Mouse (Mus musculus) forebrain, embryonic 11.5 days (tissue): ENCODE data around the gene Arhgap10. TPM values are rescaled to one million over a fixed set of nuclear protein-coding genes. Genes with fewer than 3 reads are reported as not detected.

Experiments
- ATAC-seq: fragments of 200-750 bp; cut with Nextera tagmentation; replicated peaks from 2 replicates; pipeline ENCODE4 v1.8.0; 2017; ENCODE audit warnings: moderate TSS enrichment; ENCODE audit not compliant: low FRiP score
- DNase-seq: peaks from one replicate; pipeline ENCODE4 v3.0.0-alpha.2; 2017; ENCODE audit warnings: low spot score
- H3K27ac ChIP-seq: fragments of 300-500 bp; sonication (generic); 2 replicates; pipeline ENCODE4 v1.5.1; 2014; ENCODE audit warnings: low read depth, low read length
- H3K27me3 ChIP-seq: fragments of 300-500 bp; sonication (generic); 2 replicates; pipeline ENCODE4 v1.6.1; 2014; ENCODE audit warnings: mild to moderate bottlenecking, low read length, mixed read lengths; ENCODE audit not compliant: control insufficient read depth, insufficient read depth
- H3K36me3 ChIP-seq: fragments of 300-500 bp; sonication (generic); 2 replicates; pipeline ENCODE4 v1.6.1; 2014; ENCODE audit warnings: mild to moderate bottlenecking, low read length, moderate library complexity, mixed read lengths; ENCODE audit not compliant: control insufficient read depth, insufficient read depth
- H3K4me1 ChIP-seq: fragments of 300-500 bp; sonication (generic); replicated peaks from 2 replicates; pipeline ENCODE4 v1.6.1; 2014; ENCODE audit warnings: low read length, mixed read lengths; ENCODE audit not compliant: control insufficient read depth, insufficient read depth
- H3K4me2 ChIP-seq: fragments of 300-500 bp; sonication (generic); 2 replicates; pipeline ENCODE4 v1.6.1; 2014; ENCODE audit warnings: low read depth, mild to moderate bottlenecking, low read length, moderate library complexity, mixed read lengths; ENCODE audit not compliant: severe bottlenecking
- H3K4me3 ChIP-seq: fragments of 300-500 bp; sonication (generic); 2 replicates; pipeline ENCODE4 v1.5.1; 2014; ENCODE audit warnings: low read depth, low read length
- H3K9ac ChIP-seq: fragments of 300-500 bp; sonication (generic); 2 replicates; pipeline ENCODE4 v1.6.1; 2014; ENCODE audit warnings: low read length
- H3K9me3 ChIP-seq: fragments of 300-500 bp; sonication (generic); 2 replicates; pipeline ENCODE4 v1.6.1; 2016; ENCODE audit warnings: low read length, mixed read lengths; ENCODE audit not compliant: control insufficient read depth
- WGBS: fragments of 180-500 bp; shearing (Covaris S2); extraction: QIAGEN DNeasy Blood & Tissue Kit; methylation state at CpG from one replicate; pipeline ENCODE4 v1.1.7; 2014; 5-methylcytosine and 5-hydroxymethylcytosine counted together
- polyA plus RNA-seq: library from polyadenylated mRNA; unstranded; fragments of >200 nt; fragmentation: Nextera tagmentation; extraction: Ambion mirVana; gene quantifications from 2 replicates; pipeline ENCODE4 v1.2.1, GENCODE M21; 2014

Gene Arhgap10
- polyA plus RNA-seq, 1 experiment from 2014 or later, result 15.4 TPM

- no peak for ATAC-seq
- no peak overlapping the region for H3K4me3 ChIP-seq
- no peaks in the 10 kb centered on the region for H3K9me3 ChIP-seq
- H3K4me2 ChIP-seq, result no peak overlapping the region
- H3K4me1 ChIP-seq, result no peaks in the 10 kb centered on the region
- H3K36me3 ChIP-seq, result no peaks in the 10 kb centered on the region; the same call in 1 of the 2 replicates
- H3K9ac ChIP-seq, result no peak overlapping the region
- DNase-seq, result no peak
- no peaks in the 10 kb centered on the region for H3K27me3 ChIP-seq
- no peak overlapping the region for H3K27ac ChIP-seq
- WGBS, result 95% methylated on average over 6 of the region's 6 CpGs
Observed at GRCm38 (mm10) chr8:77215191-77215590, 302.6 kb downstream of the Arhgap10 start.

- no peaks in the 10 kb centered on the region for H3K4me1 ChIP-seq
- ATAC-seq, result no peak
- H3K4me3 ChIP-seq, result no peak overlapping the region
- WGBS, result 88% methylated on average over 8 of the region's 8 CpGs
- no peaks in the 10 kb centered on the region for H3K27me3 ChIP-seq
- H3K36me3 ChIP-seq, result no peaks in the 10 kb centered on the region; the same call in 1 of the 2 replicates
- no peak for DNase-seq
- no peak overlapping the region for H3K9ac ChIP-seq
- H3K27ac ChIP-seq, result no peak overlapping the region
- no peaks in the 10 kb centered on the region for H3K9me3 ChIP-seq
- H3K4me2 ChIP-seq, result no peak overlapping the region
Observed at GRCm38 (mm10) chr8:77214665-77215064, 303.1 kb downstream of the Arhgap10 start.

GRCm38 (mm10) chr8:77213893-77214464, 303.8 kb downstream of the Arhgap10 start:
- Histone ChIP-seq H3K4me1 (no peaks in the 10 kb centered on the region), H3K27ac (no peak overlapping the region), H3K4me3 (no peak overlapping the region), H3K4me2 (no peak overlapping the region), H3K27me3 (no peaks in the 10 kb centered on the region), H3K9me3 (no peaks in the 10 kb centered on the region), H3K9ac (no peak overlapping the region), H3K36me3 (no peaks in the 10 kb centered on the region; the same call in 1 of the 2 replicates)
- WGBS, result 81% methylated on average over 3 of the region's 3 CpGs
- DNase-seq, result no peak
- ATAC-seq, result no peak

- Histone ChIP-seq H3K27me3 (no peaks in the 10 kb centered on the region), H3K4me3 (no peak overlapping the region), H3K4me1 (no peaks in the 10 kb centered on the region), H3K36me3 (no peaks in the 10 kb centered on the region), H3K9ac (no peak overlapping the region), H3K27ac (no peak overlapping the region), H3K9me3 (no peaks in the 10 kb centered on the region), H3K4me2 (no peak overlapping the region)
- 88% methylated on average over 3 of the region's 3 CpGs for WGBS
- no peak for DNase-seq
- ATAC-seq, result no peak
Observed at GRCm38 (mm10) chr8:77209297-77209696, 308.5 kb downstream of the Arhgap10 start.

Other genes starting within 250 kb of the Arhgap10 start
- 18.5 and 20.1 TPM in 2 replicates for gene Prmt9, start 31.4 kb upstream of the Arhgap10 start, polyA plus RNA-seq
- 49.6 and 58.0 TPM in 2 replicates for gene Tmem184c, start 92.7 kb upstream of the Arhgap10 start, polyA plus RNA-seq
- 17.7 and 21.8 TPM in 2 replicates for gene Ednra, start 206.5 kb upstream of the Arhgap10 start, polyA plus RNA-seq